Mouse (Mus musculus) urinary bladder, postnatal 25 days (tissue): ENCODE measurements around the gene Higd1a.
A peak's percentile ranks its signal among the peaks of the same experiment; 100 is the strongest.

Source experiments
- DNase-seq: peaks from one replicate; pipeline ENCODE4 v3.0.0; 2022; ENCODE audit warnings: low spot score

Higd1a gene

GRCm38 (mm10) chr9:121880840-121881239, 22.7 kb upstream of the Higd1a start:
- peak; percentile 66 for DNase-seq

- peak; percentile 48 for DNase-seq
Measured at GRCm38 (mm10) chr9:121877052-121877740, 19.0 kb upstream of the Higd1a start.

DNA sequence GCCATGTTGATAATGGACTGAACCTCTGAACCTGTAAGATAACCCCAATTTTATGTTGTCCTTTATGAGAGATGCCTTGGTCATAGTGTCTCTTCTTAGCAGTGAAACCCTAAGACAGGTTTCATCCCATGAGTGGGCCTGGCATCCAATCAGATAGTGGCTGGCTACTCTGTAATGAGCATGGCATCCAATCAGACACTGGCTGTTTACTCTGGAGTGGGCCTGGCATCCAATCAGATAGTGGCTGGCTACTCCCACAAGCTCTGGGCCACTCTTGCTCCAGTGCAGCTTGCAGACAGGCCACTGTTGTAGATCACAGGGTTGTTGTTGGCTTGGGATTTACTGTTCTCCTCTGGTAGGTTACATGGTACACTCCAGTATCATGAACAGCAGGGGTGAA, 15.4 kb upstream of the Higd1a start:
- no peak for DNase-seq

DNA sequence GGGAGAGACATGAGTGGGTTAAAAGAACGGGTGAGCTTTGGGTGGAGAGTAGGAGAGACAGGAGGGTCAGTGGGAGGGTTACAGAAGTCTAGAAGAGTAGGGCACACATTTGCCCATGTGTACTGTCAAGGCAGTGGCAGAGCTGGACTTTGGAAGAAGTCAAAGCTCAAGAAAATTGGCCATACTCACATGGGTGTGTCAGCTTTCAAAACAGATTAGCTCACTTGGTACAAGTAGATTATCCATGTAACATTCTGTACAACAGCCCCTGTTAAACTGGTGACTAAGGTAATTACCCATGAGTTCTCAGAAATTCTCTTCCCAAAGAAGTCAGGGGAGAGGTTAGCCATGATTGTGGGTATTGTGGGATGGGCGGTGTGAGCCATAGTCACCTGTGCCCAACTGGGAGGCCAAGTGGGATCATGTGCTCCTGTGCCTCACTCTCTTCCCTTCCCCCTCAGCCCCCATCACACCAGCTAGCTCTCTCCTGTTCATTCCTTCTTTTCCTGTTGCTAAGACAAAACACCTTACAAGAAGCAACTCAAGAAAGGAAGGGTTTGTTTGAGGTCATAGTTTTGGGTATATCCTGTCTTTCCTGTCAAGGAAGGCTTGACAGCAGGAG, 14.0 kb upstream of the Higd1a start:
- no peak for DNase-seq

DNA sequence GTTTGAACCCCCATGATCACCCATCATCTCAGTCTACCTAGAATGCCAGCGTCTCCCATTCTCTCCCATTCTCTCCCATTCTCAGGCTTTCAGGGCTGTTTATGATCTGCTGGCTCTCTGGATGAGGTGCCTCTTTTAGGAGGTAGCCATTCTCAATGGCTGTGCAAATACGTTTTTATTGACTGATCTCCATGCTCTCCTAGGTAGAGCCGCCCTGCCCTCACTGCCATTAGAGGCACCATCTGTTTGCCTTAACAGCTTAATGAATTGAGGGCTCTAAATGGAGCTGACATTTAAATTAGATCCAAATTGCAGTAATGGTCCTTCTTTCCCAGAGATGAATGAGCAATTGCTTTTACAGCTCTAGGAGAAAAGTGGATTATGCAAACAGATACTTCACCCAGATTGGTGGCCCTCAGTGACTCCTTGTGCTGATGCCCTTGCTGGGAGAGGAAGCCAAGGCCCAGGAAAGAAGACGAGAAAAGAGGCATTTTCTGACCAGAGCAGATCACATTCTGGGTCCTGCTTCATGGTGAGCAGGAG, 11.9 kb upstream of the Higd1a start:
- no peak for DNase-seq

- DNase-seq: no peak
Measured at GRCm38 (mm10) chr9:121869432-121869831, 11.3 kb upstream of the Higd1a start.

DNA sequence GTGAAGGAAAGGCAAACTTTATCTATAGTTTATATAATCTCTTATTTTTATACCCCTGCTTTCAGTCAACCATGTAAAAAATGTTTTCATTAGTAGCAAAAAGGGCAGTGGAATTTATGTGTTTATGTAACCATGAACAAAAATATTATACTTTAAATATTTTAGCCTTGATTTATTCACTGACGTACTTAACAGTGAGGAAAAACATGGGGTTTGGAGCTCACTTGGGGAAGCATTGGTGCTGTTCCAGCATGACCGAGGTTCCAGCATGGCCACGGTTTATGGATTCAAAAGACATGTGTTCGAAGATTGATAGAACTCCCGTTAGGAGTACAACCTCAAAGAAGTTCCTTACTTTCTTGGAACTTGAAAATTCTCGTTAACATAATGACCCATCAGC, 10.1 kb upstream of the Higd1a start:
- no peak for DNase-seq

DNA sequence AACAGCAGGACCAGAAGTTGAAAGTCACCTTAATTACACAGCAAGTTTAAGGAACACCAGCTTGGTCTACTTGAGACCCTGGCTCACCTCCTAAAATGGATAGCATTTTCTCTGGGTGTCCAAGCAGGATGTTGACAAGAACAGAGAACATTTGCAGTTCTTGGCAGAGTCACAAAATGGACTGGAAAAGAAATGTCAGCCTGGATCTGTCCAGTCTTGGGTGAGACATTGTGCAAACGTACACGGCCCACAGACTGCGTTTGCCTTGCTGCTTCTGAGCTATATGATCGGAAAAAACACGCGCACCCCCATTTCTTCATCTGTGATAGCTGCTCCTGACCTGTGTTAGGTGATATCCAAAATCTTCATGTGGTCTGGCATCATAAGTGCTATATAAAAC, 9.5 kb upstream of the Higd1a start:
- DNase-seq: no peak

DNA sequence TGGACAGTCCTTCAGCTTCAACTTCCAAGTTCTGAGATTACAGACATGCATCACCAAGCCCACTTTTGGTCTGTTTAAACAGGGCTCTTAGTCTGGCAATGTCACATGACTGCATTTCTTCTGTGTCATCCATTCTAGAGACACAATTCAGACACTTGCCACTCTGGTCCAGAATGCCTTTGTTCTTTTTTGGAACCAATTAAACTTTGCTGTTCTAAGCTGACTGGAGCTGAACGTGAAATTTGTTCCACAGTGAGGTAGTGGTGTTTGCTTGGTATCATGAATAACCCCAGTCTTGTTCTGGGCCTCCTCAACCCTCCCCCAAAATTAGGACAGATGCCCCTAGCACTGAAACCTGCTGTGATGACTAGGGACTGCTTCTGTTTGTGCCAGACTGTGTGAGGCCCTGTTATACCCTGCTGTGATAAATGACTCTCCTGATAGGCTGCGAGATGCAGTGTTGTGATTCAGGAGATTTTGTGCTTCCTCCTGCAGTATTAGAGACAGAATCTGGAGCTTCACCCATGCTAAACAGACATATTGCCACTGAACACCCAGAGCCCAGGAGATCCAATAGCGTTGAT, 7.4 kb upstream of the Higd1a start:
- DNase-seq: no peak

DNA sequence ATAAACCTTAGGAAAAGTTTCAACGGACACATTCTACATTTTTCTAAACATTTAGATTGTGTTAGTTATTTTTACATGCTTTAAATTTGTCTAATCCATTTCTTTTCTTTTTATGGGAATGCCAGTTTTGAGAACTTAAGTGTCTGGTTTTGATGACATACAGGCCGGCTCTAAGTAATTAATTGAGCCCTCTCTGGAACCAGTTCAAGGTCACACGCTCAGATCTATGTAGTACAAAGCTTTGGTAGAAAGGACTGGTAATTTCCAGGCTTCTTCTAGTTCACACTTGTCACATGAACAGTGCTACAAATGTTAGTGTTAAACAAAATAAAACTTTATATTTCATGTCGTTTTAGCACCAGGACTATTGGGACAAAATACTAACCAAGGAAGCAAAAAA, 6.7 kb upstream of the Higd1a start:
- DNase-seq: no peak

GRCm38 (mm10) chr9:121860921-121861320, 2.8 kb upstream of the Higd1a start:
- DNase-seq: no peak

GRCm38 (mm10) chr9:121859345-121859744, 1.2 kb upstream of the Higd1a start:
- DNase-seq: no peak

DNA sequence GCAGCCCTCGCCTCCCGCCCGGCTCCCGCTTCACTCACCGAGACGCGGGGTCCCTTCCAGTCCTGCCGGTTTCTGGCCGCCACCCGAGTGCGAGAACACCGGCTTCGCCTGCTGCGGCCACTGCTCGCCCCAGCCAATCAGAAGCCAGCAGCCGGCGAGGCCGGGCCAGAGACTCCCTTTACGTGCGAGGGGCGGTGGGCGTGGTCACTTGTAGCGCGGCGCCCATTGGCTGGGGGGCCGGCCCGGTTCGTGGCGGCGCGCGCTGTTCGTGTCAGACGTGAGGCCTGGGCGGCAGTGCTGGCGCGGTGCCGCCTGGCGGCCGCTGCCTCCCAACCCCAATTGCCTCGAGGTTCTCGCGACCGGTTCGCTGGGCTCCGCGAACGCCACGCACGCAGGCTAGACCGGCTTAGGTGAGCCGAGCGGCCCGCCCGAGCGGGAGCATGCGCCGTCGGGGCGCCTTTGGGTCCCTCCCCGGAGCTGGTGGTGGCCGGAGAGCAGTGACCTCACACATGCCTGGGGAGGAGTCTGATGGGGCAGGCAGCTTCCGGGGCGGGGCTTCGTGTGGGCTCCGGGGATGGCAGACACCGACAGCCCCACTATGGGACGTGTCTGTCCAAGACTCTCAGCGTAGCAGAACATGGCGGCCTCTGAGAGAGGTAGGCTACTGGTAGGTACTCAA, 549 bp downstream of the Higd1a start:
- peak; percentile 97 for DNase-seq

GRCm38 (mm10) chr9:121856649-121857416, 1.3 kb downstream of the Higd1a start:
- peak; percentile 58 for DNase-seq

DNA sequence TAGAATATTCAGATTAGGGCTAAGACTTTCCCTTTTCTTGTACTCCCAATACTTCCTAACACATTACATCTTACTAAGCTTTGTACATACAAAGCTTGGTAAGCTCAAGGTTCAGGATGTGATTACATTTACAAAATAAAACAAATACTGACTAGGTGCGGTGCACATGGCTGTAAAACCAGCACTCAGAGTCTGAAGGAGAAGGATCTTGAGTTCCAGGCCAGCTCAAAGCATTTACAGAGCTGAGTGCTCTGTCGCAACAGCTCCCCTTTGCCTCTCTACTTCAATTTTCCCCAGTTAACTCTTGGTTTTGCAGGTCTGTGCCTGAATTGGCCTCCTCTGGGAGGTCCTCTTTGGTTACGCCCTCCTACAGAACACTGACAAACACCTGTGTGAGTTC, 3.9 kb downstream of the Higd1a start:
- no peak for DNase-seq

DNA sequence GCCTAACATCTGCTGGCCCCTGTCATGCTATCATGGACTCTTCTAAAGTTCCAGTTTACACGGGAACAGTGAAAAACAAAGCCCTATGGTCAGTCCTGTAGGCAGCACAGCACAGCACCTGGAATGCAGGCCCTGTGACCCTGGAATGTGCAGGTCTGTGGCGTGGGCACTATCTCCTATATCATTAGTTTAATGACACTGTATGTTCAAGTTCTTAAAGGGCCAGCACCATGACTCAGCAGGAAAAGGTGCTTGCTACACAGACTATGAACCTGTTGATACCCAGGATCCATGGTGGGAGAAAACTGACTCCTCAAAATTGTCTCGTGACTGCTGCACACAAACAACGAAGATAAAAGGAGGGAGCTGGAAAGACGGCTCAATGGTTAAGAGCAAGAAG, 10.3 kb downstream of the Higd1a start:
- no peak for DNase-seq

GRCm38 (mm10) chr9:121847138-121847537, 11.0 kb downstream of the Higd1a start:
- no peak for DNase-seq

DNA sequence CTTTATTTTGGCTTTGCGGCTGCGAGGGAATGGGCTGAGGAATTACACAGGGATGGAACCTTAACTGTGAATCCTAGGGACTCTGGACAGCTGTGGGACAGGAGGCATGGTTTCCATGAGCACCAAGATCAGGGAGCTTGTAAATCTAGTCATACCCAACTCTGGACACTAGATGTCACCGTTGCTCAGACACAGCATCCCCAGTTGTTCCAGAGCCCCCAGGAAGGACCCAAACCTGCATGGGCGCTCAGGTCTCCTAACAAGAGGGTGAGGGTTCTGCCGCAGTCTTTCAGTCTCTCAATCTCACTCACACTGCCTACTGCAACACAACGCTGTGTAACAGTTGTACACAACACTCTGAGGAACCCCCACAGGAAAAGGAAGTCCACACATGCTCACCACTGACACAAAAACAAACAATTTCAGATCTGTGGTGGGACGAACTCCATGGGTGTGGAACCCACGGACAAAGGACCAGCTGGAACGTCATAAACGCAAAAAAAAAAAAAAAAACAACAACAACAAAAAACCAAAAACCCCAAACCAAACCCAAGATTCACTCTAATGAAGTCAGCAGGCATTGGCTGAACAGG, 11.5 kb downstream of the Higd1a start:
- DNase-seq: no peak

- DNase-seq: no peak
Measured at GRCm38 (mm10) chr9:121842914-121843313, 15.2 kb downstream of the Higd1a start.

- DNase-seq: no peak
Measured at GRCm38 (mm10) chr9:121839622-121839965, 18.6 kb downstream of the Higd1a start.

- DNase-seq: peak; percentile 64
Measured at GRCm38 (mm10) chr9:121838829-121839621, 19.1 kb downstream of the Higd1a start, which contains the start of gene Ccdc13. Ccdc13 (minus strand) TSS chr9:121839461.
